Mouse (Mus musculus): ENCODE results near the gene Setdb1. TPM values are rescaled to one million over a fixed set of nuclear protein-coding genes. Genes with fewer than 3 reads are reported as not detected.

The Setdb1 gene
- total RNA-seq, 4 experiments from 2014 or later, result 8.4 to 10.7 (median 10.1) TPM

- DNase-seq (ENCODE audit: low spot score in 2 of 2), result no peak
Observed at GRCm38 (mm10) chr3:95292899-95293298, 64.1 kb downstream of the Setdb1 start.

- no peak for DNase-seq (ENCODE audit: low spot score in 2 of 2)
Observed at GRCm38 (mm10) chr3:95291041-95291440, 66.0 kb downstream of the Setdb1 start.

- DNase-seq (ENCODE audit: low spot score in 2 of 2), result no peak
Observed at GRCm38 (mm10) chr3:95290156-95290555, 66.8 kb downstream of the Setdb1 start.

- DNase-seq (ENCODE audit: low spot score in 2 of 2), result no peak
Observed at GRCm38 (mm10) chr3:95289419-95289818, 67.6 kb downstream of the Setdb1 start.

GRCm38 (mm10) chr3:95287541-95287940 lies 69.5 kb downstream of the Setdb1 start:
- no peak for DNase-seq (ENCODE audit: low spot score in 2 of 2)

- DNase-seq (ENCODE audit: low spot score in 2 of 2), result no peak
Observed at GRCm38 (mm10) chr3:95286510-95286909, 70.5 kb downstream of the Setdb1 start.

GRCm38 (mm10) chr3:95286011-95286410 lies 71.0 kb downstream of the Setdb1 start:
- DNase-seq (ENCODE audit: low spot score in 2 of 2), result no peak

- DNase-seq (ENCODE audit: low spot score in 2 of 2), result no peak
Observed at GRCm38 (mm10) chr3:95285390-95285789, 71.6 kb downstream of the Setdb1 start.

GRCm38 (mm10) chr3:95284501-95285281 lies 72.3 kb downstream of the Setdb1 start:
- no peak for DNase-seq (ENCODE audit: low spot score in 2 of 2)

GRCm38 (mm10) chr3:95284062-95284461 lies 72.9 kb downstream of the Setdb1 start:
- DNase-seq (ENCODE audit: low spot score in 2 of 2), result no peak

GRCm38 (mm10) chr3:95283589-95283941 lies 73.4 kb downstream of the Setdb1 start:
- no peak for DNase-seq (ENCODE audit: low spot score in 2 of 2)

GRCm38 (mm10) chr3:95282865-95283588 lies 74.0 kb downstream of the Setdb1 start:
- peak; percentile 71 to 78 for DNase-seq (ENCODE audit: low spot score in 2 of 2)

- DNase-seq (ENCODE audit: low spot score in 2 of 2), result no peak
Observed at GRCm38 (mm10) chr3:95282381-95282864, 74.6 kb downstream of the Setdb1 start.

- DNase-seq (ENCODE audit: low spot score in 2 of 2), result peak; percentile 97 to 98
Observed at GRCm38 (mm10) chr3:95281216-95282126, 75.5 kb downstream of the Setdb1 start, which contains the start of the genes Mindy1 and Prune1. Mindy1 (plus strand) TSS chr3:95281345. Prune1 (minus strand) TSS chr3:95282076.

GRCm38 (mm10) chr3:95280747-95281146 lies 76.3 kb downstream of the Setdb1 start:
- DNase-seq (ENCODE audit: low spot score in 2 of 2), result no peak

- DNase-seq (ENCODE audit: low spot score in 2 of 2), result no peak
Observed at GRCm38 (mm10) chr3:95277149-95277551, 79.9 kb downstream of the Setdb1 start.

- DNase-seq (ENCODE audit: low spot score in 2 of 2), result no peak
Observed at GRCm38 (mm10) chr3:95276428-95276934, 80.5 kb downstream of the Setdb1 start.

- peak; percentile 23 to 53 for DNase-seq (ENCODE audit: low spot score in 2 of 2)
Observed at GRCm38 (mm10) chr3:95275161-95275560, 81.8 kb downstream of the Setdb1 start.

- DNase-seq (ENCODE audit: low spot score in 2 of 2), result no peak
Observed at GRCm38 (mm10) chr3:95274453-95274852, 82.5 kb downstream of the Setdb1 start.
